Mouse (Mus musculus): ENCODE results near the gene Zfp788. TPM values are rescaled to one million over a fixed set of nuclear protein-coding genes. Genes with fewer than 3 reads are reported as not detected.
"Not testable (repeated sequence)": the region's sequence is repeated elsewhere in the genome, so short reads cannot be mapped to it uniquely, and the experiment has no call there.

Zfp788 gene
- polyA plus RNA-seq, 1 experiment from 2014 or later, result 12.2 TPM

DNA sequence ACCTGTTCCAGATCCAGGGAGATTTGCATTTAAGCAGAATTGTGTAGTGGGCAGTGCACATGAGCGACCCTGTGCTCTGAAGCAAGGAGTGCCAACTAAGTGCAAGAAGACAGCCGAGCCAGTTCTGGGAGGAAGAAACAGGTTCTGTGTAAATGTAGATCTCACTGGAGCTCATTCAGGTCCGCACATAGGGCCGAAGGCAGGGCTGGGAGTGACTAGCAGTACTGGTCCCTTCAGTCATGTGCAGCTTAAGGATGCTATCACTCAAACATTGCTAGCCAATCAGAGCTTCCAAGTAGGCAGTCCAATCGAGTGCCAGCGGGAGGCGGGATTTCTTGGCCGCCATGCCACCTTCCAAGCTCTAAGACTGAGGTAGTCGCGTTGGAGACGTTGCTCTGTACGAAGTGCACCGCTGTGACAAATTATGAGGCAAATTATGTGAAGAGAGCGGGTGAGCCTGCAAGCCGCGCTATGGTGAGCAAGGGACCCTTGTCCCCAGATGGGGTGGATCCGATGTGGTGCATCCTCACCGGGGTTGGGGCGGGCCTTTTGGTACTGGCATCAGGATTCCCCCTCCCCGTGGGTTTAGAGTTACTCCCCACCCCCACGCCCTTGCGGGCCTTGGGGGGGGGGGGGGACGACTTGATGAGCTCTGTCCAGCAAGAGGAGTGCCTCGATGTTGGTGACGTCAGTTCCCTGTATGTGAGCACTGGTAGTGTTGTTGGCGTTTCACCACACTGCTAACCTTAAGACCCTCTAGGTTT is 400 bp downstream of the Zfp788 start:
- peak overlapping the region; percentile 58 for H3K9ac ChIP-seq
- peaks cover 17% of the 10 kb centered on the region; the same call in 1 of the 2 replicates for H3K36me3 ChIP-seq (ENCODE audit: insufficient read depth)
- H3K4me2 ChIP-seq, result peak overlapping the region; percentile 93
- H3K27ac ChIP-seq (ENCODE audit: low read depth), result peak overlapping the region; percentile 92
- no peaks in the 10 kb centered on the region for H3K27me3 ChIP-seq (ENCODE audit: insufficient read depth, low read length)
- DNase-seq (peak; percentile 96), ATAC-seq (ENCODE audit: insufficient read depth) (peak; percentile 97)
- TF ChIP-seq CTCF (IDR thresholded peaks at IDR 0.05; ENCODE audit: low read depth), result no peak
- H3K4me3 ChIP-seq (ENCODE audit: low read depth, low read length), result peak overlapping the region; percentile 60
- H3K9me3 ChIP-seq (ENCODE audit: low read depth, low read length), result no peaks in the 10 kb centered on the region
- no peaks in the 10 kb centered on the region for H3K4me1 ChIP-seq (ENCODE audit: insufficient read depth)
- WGBS, result under 1% methylated on average over 24 of the region's 26 CpGs

- H3K4me2 ChIP-seq; H3K27me3 ChIP-seq (ENCODE audit: insufficient read depth, low read length); H3K4me1 ChIP-seq (ENCODE audit: insufficient read depth); H3K9me3 ChIP-seq (ENCODE audit: low read depth, low read length); ATAC-seq (ENCODE audit: insufficient read depth); H3K27ac ChIP-seq (ENCODE audit: low read depth); H3K9ac ChIP-seq; H3K4me3 ChIP-seq (ENCODE audit: low read depth, low read length); H3K36me3 ChIP-seq (ENCODE audit: insufficient read depth); DNase-seq: not testable (repeated sequence)
- WGBS, result 63% methylated on average over 1 of the region's 1 CpGs
Observed at GRCm38 (mm10) chr7:41674326-41674725, 41.3 kb downstream of the Zfp788 start.

Other genes with a start within 250 kb of the Zfp788 start
- gene AI987944, start 239.8 kb upstream of the Zfp788 start, polyA plus RNA-seq (2014; fragmentation: Nextera tagmentation; extraction: Ambion mirVana), result 11.0 and 11.1 TPM in 2 replicates
- 0.11 and 0.28 TPM in 2 replicates for gene Vmn2r57, start 184.5 kb upstream of the Zfp788 start, polyA plus RNA-seq (2014; fragmentation: Nextera tagmentation; extraction: Ambion mirVana)
- 0.08 TPM in 1 of 2 replicates, not detected in the other for gene Gm20449, start 133.8 kb upstream of the Zfp788 start, polyA plus RNA-seq (2014; fragmentation: Nextera tagmentation; extraction: Ambion mirVana)
- 11.1 and 11.6 TPM in 2 replicates for gene AW146154, start 133.3 kb upstream of the Zfp788 start, polyA plus RNA-seq (2014; fragmentation: Nextera tagmentation; extraction: Ambion mirVana)
- not detected in 2 replicates for gene Gm6871, start 59.5 kb upstream of the Zfp788 start, polyA plus RNA-seq (2014; fragmentation: Nextera tagmentation; extraction: Ambion mirVana)
- gene 2610021A01Rik, start 34.0 kb upstream of the Zfp788 start, polyA plus RNA-seq (2014; fragmentation: Nextera tagmentation; extraction: Ambion mirVana), result 14.7 and 15.5 TPM in 2 replicates
- not detected in 2 replicates for gene Vmn2r58, start 239.5 kb downstream of the Zfp788 start, polyA plus RNA-seq (2014; fragmentation: Nextera tagmentation; extraction: Ambion mirVana)

Measured in lung, embryonic 14.5 days (tissue).